Mouse (Mus musculus) intestine, embryonic 14.5 days (tissue): ENCODE data around the gene Zbtb32. TPM values are rescaled to one million over a fixed set of nuclear protein-coding genes. Genes with fewer than 3 reads are reported as not detected.

ENCODE experiments used
- ATAC-seq: fragments of 200-750 bp; cut with Nextera tagmentation; replicated peaks from 2 replicates; pipeline ENCODE4 v1.8.0; 2017; ENCODE audit warnings: low read depth, moderate number of reproducible peaks, moderate TSS enrichment, moderate library complexity; ENCODE audit not compliant: low FRiP score, low TSS enrichment
- DNase-seq: peaks from one replicate; pipeline ENCODE4 v3.0.0-alpha.2; 2018; ENCODE audit warnings: low spot score
- H3K27ac ChIP-seq: fragments of 300-500 bp; sonication (generic); 2 replicates; pipeline ENCODE4 v1.5.1; 2014; ENCODE audit warnings: low read depth, mild to moderate bottlenecking, control low read depth
- H3K27me3 ChIP-seq: fragments of 300-500 bp; sonication (generic); replicated peaks from 2 replicates; pipeline ENCODE4 v1.6.1; 2014; ENCODE audit warnings: low read length, control low read depth; ENCODE audit not compliant: control insufficient read depth, insufficient read depth
- H3K36me3 ChIP-seq: fragments of 300-500 bp; sonication (generic); 2 replicates; pipeline ENCODE4 v1.6.1; 2014; ENCODE audit warnings: low read length, control low read depth; ENCODE audit not compliant: control insufficient read depth, insufficient read depth
- H3K4me1 ChIP-seq: fragments of 300-500 bp; sonication (generic); replicated peaks from 2 replicates; pipeline ENCODE4 v1.6.1; 2014; ENCODE audit warnings: low read length, control low read depth, mixed read lengths; ENCODE audit not compliant: control insufficient read depth, insufficient read depth
- H3K4me2 ChIP-seq: fragments of 300-500 bp; sonication (generic); 2 replicates; pipeline ENCODE4 v1.6.1; 2014; ENCODE audit warnings: low read length
- H3K4me3 ChIP-seq: fragments of 300-500 bp; sonication (generic); 2 replicates; pipeline ENCODE4 v1.5.1; 2014; ENCODE audit warnings: low read depth, low read length, control low read depth, mixed read lengths
- H3K9ac ChIP-seq: fragments of 300-500 bp; sonication (generic); 2 replicates; pipeline ENCODE4 v1.6.1; 2014; ENCODE audit warnings: mild to moderate bottlenecking, low read length
- H3K9me3 ChIP-seq: fragments of 300-500 bp; sonication (generic); 2 replicates; pipeline ENCODE4 v1.6.1; 2016; ENCODE audit warnings: low read length, control low read depth; ENCODE audit not compliant: control insufficient read depth
- WGBS: fragments of 180-500 bp; shearing (Covaris S2); extraction: QIAGEN DNeasy Blood & Tissue Kit; methylation state at CpG from one replicate; pipeline ENCODE4 v1.1.7; 2014; 5-methylcytosine and 5-hydroxymethylcytosine counted together
- polyA plus RNA-seq: library from polyadenylated mRNA; unstranded; fragments of >200 nt; fragmentation: Nextera tagmentation; extraction: Ambion mirVana; gene quantifications from 2 replicates; pipeline ENCODE4 v1.2.1, GENCODE M21; 2014

The Zbtb32 gene
- polyA plus RNA-seq, 1 experiment from 2014 or later = 0.83 TPM

DNA sequence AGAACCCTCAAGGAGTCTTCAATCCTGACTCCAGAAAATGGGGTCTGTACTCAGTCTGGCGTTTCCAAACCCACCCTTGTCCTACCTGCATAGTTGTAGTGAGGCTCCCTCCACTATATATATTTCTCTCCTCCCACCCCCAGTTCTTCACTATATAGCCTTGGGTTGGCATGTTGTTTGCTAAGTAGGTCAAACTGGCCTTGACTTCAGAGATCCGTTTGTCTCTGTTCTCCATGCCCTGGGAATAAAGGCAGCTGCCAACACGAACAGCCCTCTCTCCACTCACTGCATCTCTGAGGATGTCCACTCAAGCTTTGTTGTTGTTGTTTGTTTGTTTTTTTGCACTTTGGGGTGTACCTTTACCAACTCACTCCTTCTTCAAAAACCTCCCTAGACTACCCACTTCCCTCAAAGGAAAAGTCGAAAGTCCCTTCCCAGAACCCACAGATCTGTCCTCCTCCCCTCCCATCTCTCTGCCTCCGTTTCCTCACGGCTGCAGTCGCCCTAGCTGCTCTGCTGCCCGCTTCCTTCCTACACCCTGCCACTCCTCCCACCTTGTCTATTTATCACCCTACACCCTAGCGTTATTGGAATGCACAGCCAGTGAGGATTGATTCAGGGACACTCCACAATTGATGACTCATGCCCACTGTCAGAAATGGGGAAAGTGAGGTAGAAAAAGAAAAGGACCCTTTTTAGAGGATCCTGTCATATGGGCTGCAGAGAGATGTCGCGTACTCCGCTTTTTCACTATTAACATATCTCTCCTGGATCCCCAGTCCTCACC, 39.9 kb downstream of the Zbtb32 start:
- ATAC-seq (no peak), DNase-seq (peak; percentile 55)
- H3K4me2 ChIP-seq = peak overlapping the region; percentile 91
- peaks cover 14% of the 10 kb centered on the region; the same call in 1 of the 2 replicates for H3K4me1 ChIP-seq
- no peaks in the 10 kb centered on the region for H3K27me3 ChIP-seq
- H3K9me3 ChIP-seq = no peaks in the 10 kb centered on the region
- H3K4me3 ChIP-seq = peak overlapping the region; percentile 70
- H3K9ac ChIP-seq = peak overlapping the region; percentile 60
- peaks cover 29% of the 10 kb centered on the region for H3K36me3 ChIP-seq
- 12% methylated on average over 12 of the region's 12 CpGs for WGBS
- H3K27ac ChIP-seq = no peak overlapping the region; the same call in 1 of the 2 replicates

- peaks cover 19% of the 10 kb centered on the region for H3K4me1 ChIP-seq
- H3K4me3 ChIP-seq = no peak overlapping the region
- ATAC-seq = no peak
- no peaks in the 10 kb centered on the region for H3K9me3 ChIP-seq
- H3K9ac ChIP-seq = no peak overlapping the region
- no peaks in the 10 kb centered on the region for H3K27me3 ChIP-seq
- DNase-seq = no peak
- 91% methylated on average over 13 of the region's 13 CpGs for WGBS
- H3K4me2 ChIP-seq = peak overlapping the region; percentile 91
- H3K36me3 ChIP-seq = peaks cover 29% of the 10 kb centered on the region
- H3K27ac ChIP-seq = no peak overlapping the region
Observed at GRCm38 (mm10) chr7:30557901-30558514, 40.7 kb downstream of the Zbtb32 start.

- no peak for DNase-seq
- no peak overlapping the region for H3K4me3 ChIP-seq
- peaks cover 16% of the 10 kb centered on the region for H3K4me1 ChIP-seq
- no peak overlapping the region for H3K9ac ChIP-seq
- ATAC-seq = no peak
- peaks cover 29% of the 10 kb centered on the region for H3K36me3 ChIP-seq
- no peaks in the 10 kb centered on the region for H3K27me3 ChIP-seq
- H3K4me2 ChIP-seq = no peak overlapping the region
- WGBS = 93% methylated on average over 18 of the region's 18 CpGs
- no peak overlapping the region for H3K27ac ChIP-seq
- H3K9me3 ChIP-seq = no peaks in the 10 kb centered on the region
Observed at GRCm38 (mm10) chr7:30556894-30557536, 41.7 kb downstream of the Zbtb32 start.

GRCm38 (mm10) chr7:30553810-30554584, 44.7 kb downstream of the Zbtb32 start:
- WGBS = 83% methylated on average over 22 of the region's 22 CpGs

GRCm38 (mm10) chr7:30553021-30553589, 45.6 kb downstream of the Zbtb32 start:
- Histone ChIP-seq H3K27ac (peak overlapping the region; percentile 96; the same call in 1 of the 2 replicates), H3K4me2 (peak overlapping the region; percentile 86), H3K27me3 (no peaks in the 10 kb centered on the region), H3K36me3 (peaks cover 32% of the 10 kb centered on the region), H3K4me3 (peak overlapping the region; percentile 78), H3K9ac (peak overlapping the region; percentile 69), H3K4me1 (peaks cover 8% of the 10 kb centered on the region), H3K9me3 (no peaks in the 10 kb centered on the region)
- WGBS = 4% methylated on average over 23 of the region's 23 CpGs
- ATAC-seq (no peak), DNase-seq (peak; percentile 64)

More at GRCm38 (mm10) chr7:30553810-30554584, 44.7 kb downstream of the Zbtb32 start:
- Histone ChIP-seq H3K9me3 (no peaks in the 10 kb centered on the region), H3K4me2 (peak overlapping the region; percentile 86), H3K4me3 (peak overlapping the region; percentile 78; the same call in 1 of the 2 replicates), H3K4me1 (peaks cover 15% of the 10 kb centered on the region), H3K27me3 (no peaks in the 10 kb centered on the region), H3K27ac (peak overlapping the region; percentile 96; the same call in 1 of the 2 replicates), H3K9ac (peak overlapping the region; percentile 69; the same call in 1 of the 2 replicates), H3K36me3 (peaks cover 29% of the 10 kb centered on the region)
- no peak for ATAC-seq
- DNase-seq = no peak

DNA sequence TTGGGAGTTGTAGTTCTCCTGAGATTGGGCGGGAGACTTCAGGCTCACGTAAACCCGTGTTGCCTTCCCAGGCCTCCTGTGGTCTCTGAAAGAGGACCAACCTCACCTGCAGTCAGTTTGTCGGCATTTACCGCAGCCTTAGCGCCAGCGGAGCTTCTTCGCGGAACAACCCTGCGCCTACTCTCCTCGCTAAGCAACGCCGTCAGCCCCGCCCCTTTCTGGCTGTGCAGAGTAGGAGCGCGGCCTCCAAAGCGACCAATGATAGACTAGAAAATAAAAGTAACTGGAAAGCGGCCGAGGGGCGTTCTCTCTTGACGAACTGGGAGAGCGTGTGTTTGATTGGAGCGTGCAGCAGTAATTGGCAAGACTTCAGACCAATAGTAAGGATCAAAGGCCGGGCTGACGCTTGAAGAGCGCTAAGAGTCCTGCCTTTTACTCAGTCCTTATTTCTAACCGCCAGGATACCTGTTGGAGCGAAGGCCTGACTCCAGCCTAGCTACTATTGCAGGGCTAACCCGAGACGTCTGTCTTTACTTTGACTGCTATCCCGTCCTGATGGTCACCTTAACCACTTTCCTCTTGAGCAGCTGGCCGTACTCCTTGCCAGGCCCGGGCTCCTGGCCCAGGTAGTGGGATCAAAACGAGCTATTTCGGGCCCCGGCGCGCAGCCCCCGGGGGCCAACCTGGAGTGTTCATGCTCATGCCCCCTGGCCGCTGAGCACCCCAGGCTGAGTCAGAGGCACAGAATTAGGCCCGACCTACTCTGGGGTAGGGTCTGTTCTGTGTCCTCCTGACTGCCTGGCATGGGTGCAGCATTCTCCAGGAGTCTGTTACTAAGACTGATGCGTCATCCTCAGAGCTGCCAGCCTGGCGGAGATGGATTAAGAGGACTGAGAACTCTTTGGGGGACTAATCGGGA, 46.3 kb downstream of the Zbtb32 start, which contains the start of the genes Hspb6 and Proser3:
Hspb6 (plus strand) TSS at position 77 of the 919 bp plus-strand sequence.
Proser3 (minus strand) TSS at position 198 of the 919 bp plus-strand sequence.
- WGBS = 1% methylated on average over 44 of the region's 44 CpGs
- H3K36me3 ChIP-seq = peaks cover 34% of the 10 kb centered on the region
- peak within 1 kb of the TSS; percentile 96 for H3K27ac ChIP-seq
- H3K4me3 ChIP-seq = peak within 1 kb of the TSS; percentile 78
- H3K4me2 ChIP-seq = peak within 1 kb of the TSS; percentile 86
- H3K9me3 ChIP-seq = no peaks in the 10 kb centered on the region
- H3K9ac ChIP-seq = peak within 1 kb of the TSS; percentile 69
- DNase-seq (peak; percentile 98), ATAC-seq (peak; percentile 94)
- H3K27me3 ChIP-seq = no peaks in the 10 kb centered on the region
- peaks cover 8% of the 10 kb centered on the region for H3K4me1 ChIP-seq

- peaks cover 32% of the 10 kb centered on the region for H3K36me3 ChIP-seq
- no peaks in the 10 kb centered on the region for H3K9me3 ChIP-seq
- H3K4me1 ChIP-seq = peaks cover 8% of the 10 kb centered on the region
- no peak for DNase-seq
- H3K4me2 ChIP-seq = peak overlapping the region; percentile 86
- peak; percentile 68 for ATAC-seq
- peak overlapping the region; percentile 78 for H3K4me3 ChIP-seq
- 3% methylated on average over 10 of the region's 10 CpGs for WGBS
- peak overlapping the region; percentile 96 for H3K27ac ChIP-seq
- H3K27me3 ChIP-seq = no peaks in the 10 kb centered on the region
- peak overlapping the region; percentile 69 for H3K9ac ChIP-seq
Observed at GRCm38 (mm10) chr7:30551445-30552101, 47.1 kb downstream of the Zbtb32 start.
